Mouse (Mus musculus) adrenal gland, adult 2 months (tissue): ENCODE data around the gene Gm20817. TPM values are rescaled to one million over a fixed set of nuclear protein-coding genes. Genes with fewer than 3 reads are reported as not detected.
"Not testable (repeated sequence)": the region's sequence is repeated elsewhere in the genome, so short reads cannot be mapped to it uniquely, and the experiment has no call there.

Experiments
- DNase-seq: peaks from one replicate; pipeline ENCODE4 v3.0.0; 2021
- long read RNA-seq: library from polyadenylated mRNA; stranded (forward); transcript quantifications from one replicate; pipeline ENCODE4 v2.0.0, GENCODE M21; 2021
- polyA plus RNA-seq: library from polyadenylated mRNA; depleted of rRNA; stranded (reverse); fragments of >200 nt; gene quantifications from 2 replicates; pipeline ENCODE4 v1.2.3, GENCODE M21; 2012; rRNA removed
- total RNA-seq, 2 experiments: library from RNA; stranded (reverse); gene quantifications; 2 replicates each; pipeline ENCODE4 v1.2.3; 2021

The Gm20817 gene
- not detected for total RNA-seq
- polyA plus RNA-seq = not detected in 2 replicates
- long read RNA-seq = 0 reads

DNA sequence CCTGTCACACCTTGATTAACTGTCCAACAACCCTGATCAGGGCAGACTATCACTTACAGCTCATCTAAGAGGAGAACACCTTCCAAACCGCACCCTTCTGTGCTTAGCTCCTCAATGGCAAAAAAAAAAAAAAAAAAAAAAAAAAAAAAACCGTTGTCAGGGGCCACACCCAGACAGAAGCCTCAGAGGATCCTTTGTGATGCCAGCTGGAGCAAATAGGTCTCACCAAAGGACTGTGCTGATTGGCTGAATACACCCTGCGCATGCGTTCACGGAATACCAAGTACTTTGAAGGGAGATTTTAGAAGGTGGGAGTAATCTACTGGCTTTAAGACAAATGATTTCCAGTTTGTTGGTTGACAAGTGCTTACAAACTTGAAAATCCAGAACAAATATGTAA is at the start of gene Gm20817:
Gene Gm20817 (minus strand): TSS at position 101 of the 400 bp plus-strand sequence.
- not testable (repeated sequence) for DNase-seq
